Mouse (Mus musculus) adrenal gland, adult 2 months (tissue): ENCODE data around the gene Rbms1. TPM values are rescaled to one million over a fixed set of nuclear protein-coding genes. Genes with fewer than 3 reads are reported as not detected.
A peak's percentile ranks its signal among the peaks of the same experiment; 100 is the strongest.

Experiments
- DNase-seq: peaks from one replicate; pipeline ENCODE4 v3.0.0; 2021
- polyA plus RNA-seq: library from polyadenylated mRNA; depleted of rRNA; stranded (reverse); fragments of >200 nt; gene quantifications from 2 replicates; pipeline ENCODE4 v1.2.3, GENCODE M21; 2012
- total RNA-seq, 2 experiments: library from RNA; stranded (reverse); gene quantifications; 2 replicates each; pipeline ENCODE4 v1.2.3; 2021

Rbms1 gene
- total and polyA plus RNA-seq, 3 experiments, result 58.6 to 119 (median 60.1) TPM

DNA sequence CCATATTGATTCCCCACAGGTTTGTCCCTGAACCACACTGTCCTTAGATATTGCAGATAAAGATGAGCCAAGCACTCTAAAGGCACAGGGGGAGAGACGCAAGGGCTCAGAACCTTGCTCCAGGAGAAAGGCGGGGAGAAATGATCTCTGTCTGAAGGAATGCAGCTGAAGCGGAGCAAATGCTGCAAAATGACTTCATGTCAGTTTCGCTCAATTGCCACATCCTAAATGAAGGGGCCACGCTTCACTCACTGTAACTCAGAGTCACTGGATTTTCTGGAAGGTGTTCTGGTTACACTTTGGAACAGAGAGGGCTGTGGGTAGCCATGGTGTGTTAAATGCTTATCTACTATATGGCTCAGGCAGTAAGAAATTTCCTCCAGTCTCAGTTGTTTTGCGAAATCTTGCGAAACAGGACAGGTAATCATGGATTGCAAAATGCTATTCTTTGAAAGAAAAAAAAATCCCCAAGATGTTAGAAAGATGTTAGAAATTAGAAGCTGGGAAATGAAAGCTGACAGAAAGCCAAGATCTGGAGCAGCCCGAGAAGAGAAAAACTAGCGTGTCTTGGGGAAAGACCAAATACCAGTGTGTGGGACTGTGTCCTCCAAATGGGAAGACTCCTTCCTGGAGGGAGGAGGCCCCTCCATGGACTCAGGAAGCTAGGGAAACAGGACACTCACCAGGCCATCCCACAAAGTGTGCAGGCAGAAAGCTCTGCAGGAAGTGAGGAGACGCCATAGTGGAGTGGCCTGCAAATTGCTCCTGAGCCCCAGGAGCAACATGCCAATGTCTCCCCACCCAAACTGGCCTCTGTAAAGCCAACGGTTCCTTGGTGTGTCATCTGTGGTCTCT is 155.4 kb downstream of the Rbms1 start:
- DNase-seq, result peak; percentile 55

DNA sequence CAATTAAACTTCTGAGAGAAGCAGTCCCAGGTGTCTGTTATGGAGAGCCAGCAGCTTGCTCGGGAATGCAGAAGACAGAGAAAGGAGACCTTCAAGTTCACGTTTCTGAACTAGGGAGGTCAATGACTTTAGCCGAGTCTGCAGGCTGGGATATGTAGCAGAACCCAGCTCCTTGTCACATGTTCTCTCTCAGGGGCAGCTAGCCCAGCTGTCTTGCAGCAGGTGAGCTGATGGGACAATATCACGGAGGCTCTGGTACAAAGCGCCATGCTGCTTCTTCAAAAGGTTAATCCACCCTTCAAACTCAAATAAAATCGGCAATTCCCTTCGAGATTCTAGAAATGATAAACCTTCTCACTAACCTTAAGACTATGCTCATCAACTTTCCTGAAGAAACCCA is 158.2 kb downstream of the Rbms1 start:
- no peak for DNase-seq

DNA sequence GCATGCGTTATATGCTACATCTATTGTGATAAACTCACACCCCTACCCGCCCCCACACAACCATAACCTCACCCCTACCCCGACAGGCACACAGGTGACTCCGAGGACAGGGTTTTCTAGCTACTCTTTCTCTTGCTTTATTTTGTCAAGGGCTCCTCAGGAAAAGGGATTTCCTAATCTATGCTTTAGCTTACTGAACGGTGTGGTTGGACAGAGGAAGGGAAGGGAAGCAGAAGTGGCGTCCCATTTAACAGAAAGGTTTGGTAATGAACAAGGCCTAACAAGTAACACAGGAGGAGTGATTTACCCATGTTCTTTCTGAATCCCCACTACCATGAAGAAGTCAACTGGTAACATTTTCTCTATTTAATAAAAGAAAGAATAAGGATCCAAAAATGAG is 159.6 kb downstream of the Rbms1 start:
- DNase-seq, result no peak

DNA sequence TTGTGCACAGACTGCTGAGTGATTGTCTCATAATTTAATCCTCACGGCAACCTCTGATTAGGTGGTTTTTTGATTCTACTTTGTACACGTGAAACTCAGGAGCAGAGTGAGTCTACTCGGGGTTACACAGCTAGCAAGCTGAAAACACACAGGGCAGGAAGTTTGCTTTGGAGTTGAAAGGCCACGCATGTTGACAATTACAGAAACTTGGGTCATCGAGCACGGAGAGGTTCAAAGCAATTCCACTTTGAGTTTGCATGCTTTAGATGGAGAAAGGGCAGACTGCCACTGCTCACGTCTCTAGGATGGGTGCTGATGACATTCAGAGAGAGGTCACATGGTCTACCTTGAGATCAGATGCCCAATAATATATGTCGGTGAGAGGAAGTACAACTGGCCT is 160.2 kb downstream of the Rbms1 start:
- no peak for DNase-seq

- DNase-seq, result peak; percentile 58
Measured at GRCm38 (mm10) chr2:60802191-60802590, 160.8 kb downstream of the Rbms1 start.

DNA sequence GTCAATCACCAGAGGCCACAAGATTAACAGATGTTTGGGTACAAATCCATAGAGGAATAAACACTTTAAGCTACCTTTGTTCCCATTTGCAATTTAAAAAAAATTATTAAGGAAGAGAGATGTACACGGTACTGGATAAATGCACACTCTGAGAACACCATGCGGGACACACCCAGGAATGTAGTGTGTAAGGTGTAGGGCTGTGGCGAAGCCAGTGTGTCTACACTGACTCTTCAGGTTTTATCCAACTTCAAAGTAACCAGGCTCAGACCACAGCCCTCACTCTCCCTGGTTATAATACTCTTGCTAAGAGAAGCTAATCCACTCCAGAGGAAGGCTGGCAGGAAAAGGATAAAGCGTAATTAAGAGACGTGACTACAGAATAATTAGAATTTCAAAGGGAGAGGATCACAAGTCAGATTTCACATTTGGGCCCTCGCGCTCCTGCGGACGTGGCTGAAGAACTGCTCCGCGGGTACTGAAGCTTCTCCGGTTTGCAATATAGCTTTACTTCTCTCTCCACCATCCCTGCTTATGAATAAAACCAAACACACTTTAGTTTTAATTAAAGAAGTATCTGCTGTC is 161.3 kb downstream of the Rbms1 start:
- no peak for DNase-seq

GRCm38 (mm10) chr2:60800921-60801558 is 162.0 kb downstream of the Rbms1 start:
- no peak for DNase-seq

DNA sequence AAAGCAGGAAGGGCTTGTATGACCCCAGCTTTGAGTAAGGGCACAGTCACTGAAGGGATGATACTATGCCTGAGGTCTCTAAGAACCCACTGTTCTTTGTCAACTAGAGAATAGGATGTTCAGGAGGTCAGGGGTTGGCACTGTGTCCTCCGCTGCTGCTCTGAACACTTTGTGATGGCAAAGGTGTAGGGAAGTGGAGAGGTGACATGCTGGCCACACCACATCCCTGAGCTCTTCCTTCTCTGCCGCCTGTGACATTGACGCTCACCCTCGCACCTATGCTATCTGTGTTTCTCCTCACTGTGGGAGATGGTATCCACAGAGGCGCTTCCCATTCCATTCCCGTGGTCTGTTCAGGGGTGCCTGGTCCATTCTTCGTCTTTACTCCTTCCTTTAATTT is 163.2 kb downstream of the Rbms1 start:
- no peak for DNase-seq

DNA sequence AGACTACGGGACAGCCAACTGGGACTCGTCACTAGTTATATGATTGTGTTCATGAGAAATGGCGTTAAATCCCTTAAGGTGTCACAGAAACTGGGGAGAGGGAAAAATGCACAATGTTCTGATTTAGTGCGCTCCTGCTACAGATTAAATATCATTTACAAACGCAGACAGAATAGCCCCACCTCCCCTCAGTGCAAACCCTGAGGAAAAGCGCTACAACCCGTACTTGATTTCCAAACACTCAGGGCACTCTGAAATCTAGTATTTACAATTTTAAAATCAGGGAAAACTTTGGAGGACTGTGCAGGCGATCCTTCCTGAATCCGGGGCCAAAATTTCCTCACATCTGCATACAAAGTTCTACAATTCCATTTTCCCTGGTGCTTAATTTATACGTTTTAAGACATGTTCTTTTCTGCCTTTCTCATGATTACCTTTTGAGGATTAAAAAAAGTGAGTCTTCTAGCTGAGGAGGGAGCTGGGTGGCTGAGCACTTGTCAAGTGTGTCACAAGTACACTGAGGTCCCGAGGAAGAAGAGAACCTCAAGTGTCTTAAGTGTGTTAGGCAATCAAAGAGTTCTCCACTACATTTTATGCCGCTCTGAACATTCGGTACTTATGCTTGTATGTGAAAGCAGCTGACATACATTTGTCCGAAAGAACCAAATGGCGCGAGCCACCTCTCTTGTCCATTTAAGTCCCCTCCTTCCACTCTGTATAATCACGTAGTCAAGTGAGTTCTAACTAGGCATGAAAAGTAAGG is 164.0 kb downstream of the Rbms1 start:
- DNase-seq, result no peak

- peak; percentile 59 for DNase-seq
Measured at GRCm38 (mm10) chr2:60796969-60797669, 165.9 kb downstream of the Rbms1 start.

- no peak for DNase-seq
Measured at GRCm38 (mm10) chr2:60796616-60796968, 166.4 kb downstream of the Rbms1 start.

DNA sequence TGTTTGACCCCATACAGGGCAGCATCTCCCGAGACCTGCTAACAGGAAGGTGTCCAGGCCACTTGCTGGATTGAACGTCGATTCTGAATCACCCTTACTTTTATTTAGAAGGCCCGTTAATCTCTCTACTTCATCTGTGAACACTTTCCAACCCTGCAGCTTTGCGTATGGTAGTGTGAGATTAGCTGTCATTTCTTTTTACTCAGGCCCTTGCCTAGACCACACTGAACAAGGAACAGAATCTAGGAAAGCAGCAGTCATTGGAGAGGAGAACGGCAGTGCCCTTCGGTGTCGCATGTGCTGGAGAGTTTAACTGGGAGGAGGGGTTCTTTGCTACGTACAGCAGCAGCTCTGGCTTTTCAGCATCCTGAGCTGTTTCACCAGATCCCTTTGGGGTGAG is 167.1 kb downstream of the Rbms1 start:
- no peak for DNase-seq

DNA sequence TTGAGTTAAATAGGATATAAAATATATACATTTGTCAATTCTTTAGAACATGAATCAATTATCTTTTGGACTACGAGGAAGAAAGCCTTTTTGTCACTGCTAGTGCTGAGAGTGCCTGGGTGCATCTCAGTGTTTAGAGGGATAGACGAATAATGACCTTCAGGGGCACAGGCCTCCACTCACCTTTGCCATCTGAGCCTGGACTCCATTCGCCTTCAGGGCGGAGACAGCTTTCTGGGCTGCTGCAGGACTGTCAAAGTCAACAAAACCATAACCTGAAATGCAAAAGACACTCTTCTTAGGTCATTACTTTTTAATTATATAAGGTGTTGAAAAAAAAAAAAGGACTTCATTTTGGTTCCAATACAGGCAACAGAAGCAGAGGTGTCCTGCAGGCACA is 170.5 kb downstream of the Rbms1 start:
- DNase-seq, result no peak

DNA sequence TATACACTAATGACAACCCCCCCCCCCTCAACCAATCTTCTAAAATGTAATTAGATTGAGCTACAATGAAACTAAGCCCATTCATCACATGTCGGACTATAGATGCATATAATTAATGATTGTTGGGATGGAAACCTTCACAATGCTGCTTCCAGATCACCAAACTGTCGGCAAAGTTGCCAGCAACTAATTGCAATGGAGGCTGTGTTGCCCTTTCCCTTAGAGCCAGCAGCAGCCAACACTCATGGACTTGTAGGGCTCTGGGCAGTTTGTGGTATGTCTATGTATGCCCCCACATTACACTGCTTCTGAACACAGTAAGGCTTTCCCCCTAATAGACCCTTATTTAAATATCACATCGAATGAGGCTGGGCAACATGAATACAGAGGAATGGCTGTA is 173.9 kb downstream of the Rbms1 start:
- no peak for DNase-seq

DNA sequence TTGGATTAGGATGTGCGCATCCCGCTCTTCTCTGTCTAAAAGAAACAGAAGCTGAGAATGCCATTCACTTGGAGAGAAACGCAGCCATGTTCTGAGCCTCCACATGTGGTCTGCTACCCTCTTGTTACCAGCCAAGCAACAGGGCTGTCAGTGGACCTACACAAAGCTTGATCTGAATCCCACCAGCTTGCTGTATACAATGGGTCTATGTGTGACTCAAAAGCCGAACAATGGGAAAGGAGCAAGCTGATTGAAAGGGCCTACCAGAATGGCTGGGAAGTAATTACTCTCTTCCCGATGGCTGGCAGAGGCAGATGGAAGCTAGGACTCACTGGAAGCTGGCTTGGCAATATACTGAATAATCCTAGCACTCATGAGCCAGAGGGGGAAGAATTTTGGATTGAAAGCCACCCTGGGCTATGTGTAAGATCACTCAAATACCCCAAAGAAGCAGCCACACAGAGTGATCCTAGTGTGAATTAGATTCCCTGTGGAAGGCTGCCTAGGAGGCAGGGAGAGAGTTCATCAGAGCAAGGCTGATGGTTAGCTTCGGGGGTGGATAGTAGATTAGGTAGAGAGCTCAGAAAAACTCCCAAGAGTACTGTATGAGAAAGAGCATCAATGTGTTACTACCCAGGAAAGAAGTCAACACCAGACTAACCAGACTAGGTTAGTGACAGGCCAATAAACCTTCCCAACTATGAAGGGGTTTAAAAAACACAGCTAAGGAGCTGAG is 174.7 kb downstream of the Rbms1 start:
- no peak for DNase-seq

GRCm38 (mm10) chr2:60787088-60787487 is 175.9 kb downstream of the Rbms1 start:
- DNase-seq, result no peak

- DNase-seq, result no peak
Measured at GRCm38 (mm10) chr2:60786289-60786688, 176.7 kb downstream of the Rbms1 start.

DNA sequence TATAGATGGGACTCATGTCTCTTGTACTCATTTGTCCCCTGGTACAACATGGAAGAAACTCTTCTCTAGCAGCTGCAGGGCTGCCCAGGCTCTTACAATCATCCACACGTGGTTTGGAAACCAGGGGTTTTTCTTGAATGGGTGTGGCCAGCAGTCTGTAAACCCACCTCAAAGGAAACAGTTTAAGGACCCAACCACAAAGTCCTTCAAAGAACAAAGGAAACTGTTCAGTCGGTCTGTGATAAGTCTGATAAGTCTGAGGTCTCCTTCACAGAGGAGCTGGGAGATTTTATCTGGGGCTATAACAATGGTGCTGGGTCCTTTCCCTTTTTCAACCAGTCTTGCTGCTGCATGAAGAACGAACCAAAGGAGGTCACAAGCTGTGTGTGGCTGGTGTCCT is 188.5 kb downstream of the Rbms1 start:
- DNase-seq, result no peak

GRCm38 (mm10) chr2:60773592-60773991 is 189.4 kb downstream of the Rbms1 start:
- DNase-seq, result peak; percentile 45

DNA sequence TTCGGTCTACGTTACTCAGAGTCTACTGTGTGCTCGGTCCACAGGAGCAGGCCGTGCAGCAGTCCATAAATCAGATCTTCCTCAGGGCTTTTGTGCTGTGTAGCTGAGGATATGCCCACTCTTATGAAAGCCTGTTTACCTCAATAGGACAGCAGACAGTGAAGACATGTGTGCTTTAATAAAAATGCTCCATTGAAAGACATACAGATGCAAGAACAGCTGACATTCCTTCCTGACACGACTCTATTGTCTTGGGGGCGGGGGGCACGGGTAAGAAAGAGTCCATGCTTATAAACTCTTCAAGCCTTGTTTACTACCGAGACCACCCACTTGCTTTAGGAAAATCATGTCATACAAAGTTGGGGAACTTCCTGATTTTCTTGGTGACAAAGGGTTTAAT is 196.6 kb downstream of the Rbms1 start:
- DNase-seq, result no peak

DNA sequence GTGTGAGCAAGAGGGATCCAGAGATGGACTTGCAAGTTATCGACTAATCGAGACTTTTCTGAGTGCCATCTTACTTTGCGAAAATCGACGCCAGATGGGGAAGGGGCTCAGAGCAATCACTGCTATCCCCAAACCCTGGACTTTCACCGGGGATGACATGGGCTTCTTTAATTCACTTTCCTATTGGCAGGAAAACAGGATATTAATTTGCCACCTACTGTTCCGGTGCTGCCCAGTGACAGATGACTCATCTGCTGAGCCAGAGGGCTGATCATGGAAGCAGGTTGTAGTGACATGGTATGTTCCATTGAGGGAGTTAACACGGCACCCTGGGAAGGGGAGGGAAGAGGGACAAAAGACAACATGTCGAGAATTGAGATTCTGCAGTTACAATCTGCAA is 206.8 kb downstream of the Rbms1 start:
- DNase-seq, result no peak
